Mouse (Mus musculus) ovary, postnatal 14 days (tissue): ENCODE data around the gene Brca1.
"Not testable (repeated sequence)": the region's sequence is repeated elsewhere in the genome, so short reads cannot be mapped to it uniquely, and the experiment has no call there.

ENCODE experiments used
- DNase-seq: peaks from one replicate; pipeline ENCODE4 v3.0.0; 2022; ENCODE audit warnings: low spot score

Brca1 gene

GRCm38 (mm10) chr11:101543533-101543932, 8.2 kb downstream of the Brca1 start:
- no peak for DNase-seq

GRCm38 (mm10) chr11:101526686-101527085, 25.1 kb downstream of the Brca1 start:
- DNase-seq = no peak

- no peak for DNase-seq
Observed at GRCm38 (mm10) chr11:101525936-101526595, 25.7 kb downstream of the Brca1 start.

GRCm38 (mm10) chr11:101525056-101525455, 26.7 kb downstream of the Brca1 start:
- DNase-seq = no peak

GRCm38 (mm10) chr11:101524446-101524845, 27.3 kb downstream of the Brca1 start:
- DNase-seq = no peak

- no peak for DNase-seq
Observed at GRCm38 (mm10) chr11:101519364-101519763, 32.4 kb downstream of the Brca1 start.

GRCm38 (mm10) chr11:101518937-101519336, 32.8 kb downstream of the Brca1 start:
- no peak for DNase-seq

GRCm38 (mm10) chr11:101507090-101507489, 44.7 kb downstream of the Brca1 start:
- no peak for DNase-seq

GRCm38 (mm10) chr11:101506269-101506780, 45.4 kb downstream of the Brca1 start:
- DNase-seq = no peak

- DNase-seq = no peak
Observed at GRCm38 (mm10) chr11:101486126-101486525, 65.6 kb downstream of the Brca1 start.

GRCm38 (mm10) chr11:101485509-101486028, 66.2 kb downstream of the Brca1 start:
- no peak for DNase-seq

GRCm38 (mm10) chr11:101484814-101485213, 66.9 kb downstream of the Brca1 start:
- DNase-seq = no peak

GRCm38 (mm10) chr11:101484245-101484644, 67.5 kb downstream of the Brca1 start:
- DNase-seq = no peak

GRCm38 (mm10) chr11:101483804-101484203, 68.0 kb downstream of the Brca1 start:
- no peak for DNase-seq

- no peak for DNase-seq
Observed at GRCm38 (mm10) chr11:101480912-101481311, 70.8 kb downstream of the Brca1 start.

- no peak for DNase-seq
Observed at GRCm38 (mm10) chr11:101479171-101479635, 72.6 kb downstream of the Brca1 start.

GRCm38 (mm10) chr11:101477552-101478211, 74.1 kb downstream of the Brca1 start:
- DNase-seq = no peak

- no peak for DNase-seq
Observed at GRCm38 (mm10) chr11:101477194-101477551, 74.6 kb downstream of the Brca1 start.

GRCm38 (mm10) chr11:101476361-101476760, 75.4 kb downstream of the Brca1 start:
- not testable (repeated sequence) for DNase-seq

- no peak for DNase-seq
Observed at GRCm38 (mm10) chr11:101474298-101474697, 77.5 kb downstream of the Brca1 start.

- DNase-seq = not testable (repeated sequence)
Observed at GRCm38 (mm10) chr11:101473686-101474085, 78.1 kb downstream of the Brca1 start.

GRCm38 (mm10) chr11:101472336-101472735, 79.4 kb downstream of the Brca1 start:
- DNase-seq = no peak

GRCm38 (mm10) chr11:101471926-101472325, 79.8 kb downstream of the Brca1 start:
- no peak for DNase-seq
